Mouse (Mus musculus) stomach, postnatal 0 days (tissue): Measurements from ENCODE around the gene Dupd1. TPM values are rescaled to one million over a fixed set of nuclear protein-coding genes. Genes with fewer than 3 reads are reported as not detected.

ENCODE experiments used
- ATAC-seq: fragments of 200-750 bp; cut with Nextera tagmentation; 2 replicates; pipeline ENCODE4 v1.8.0; 2017; ENCODE audit not compliant: low FRiP score, low TSS enrichment
- DNase-seq: peaks from one replicate; pipeline ENCODE4 v3.0.0-alpha.2; 2016; ENCODE audit warnings: low spot score
- H3K27ac ChIP-seq: fragments of 300-500 bp; sonication (generic); replicated peaks from 2 replicates; pipeline ENCODE4 v1.5.1; 2014; ENCODE audit warnings: mild to moderate bottlenecking, control low read depth
- H3K27me3 ChIP-seq: fragments of 300-500 bp; sonication (generic); 2 replicates; pipeline ENCODE4 v1.6.1; 2014; ENCODE audit warnings: low read length; ENCODE audit not compliant: control insufficient read depth, insufficient read depth
- H3K36me3 ChIP-seq: fragments of 300-500 bp; sonication (generic); 2 replicates; pipeline ENCODE4 v1.6.1; 2014; ENCODE audit warnings: low read length, mixed read lengths; ENCODE audit not compliant: control insufficient read depth, insufficient read depth
- H3K4me1 ChIP-seq: fragments of 300-500 bp; sonication (generic); replicated peaks from 2 replicates; pipeline ENCODE4 v1.6.1; 2014; ENCODE audit warnings: antibody characterized with exemption; ENCODE audit not compliant: control insufficient read depth, insufficient read depth
- H3K4me2 ChIP-seq: fragments of 300-500 bp; sonication (generic); replicated peaks from 2 replicates; pipeline ENCODE4 v1.6.1; 2014; ENCODE audit warnings: low read depth, mild to moderate bottlenecking, control low read depth, moderate library complexity
- H3K4me3 ChIP-seq: fragments of 300-500 bp; sonication (generic); 2 replicates; pipeline ENCODE4 v1.5.1; 2014; ENCODE audit warnings: low read depth, low read length, control low read depth
- H3K9ac ChIP-seq: fragments of 300-500 bp; sonication (generic); 2 replicates; pipeline ENCODE4 v1.6.1; 2014; ENCODE audit warnings: mild to moderate bottlenecking, low read length, control low read depth, mixed read lengths
- H3K9me3 ChIP-seq: fragments of 300-500 bp; sonication (generic); 2 replicates; pipeline ENCODE4 v1.6.1; 2016; ENCODE audit warnings: low read length; ENCODE audit not compliant: control insufficient read depth
- CTCF ChIP-seq: IDR thresholded peaks from 2 replicates; pipeline ENCODE4 v1.5.1; 2016; ENCODE audit warnings: antibody characterized with exemption, low read depth, mild to moderate bottlenecking, moderate library complexity
- EP300 ChIP-seq: optimal IDR thresholded peaks from 2 replicates; pipeline ENCODE3; 2016; ENCODE audit warnings: antibody characterized with exemption
- WGBS: fragments of 180-500 bp; shearing (Covaris S2); extraction: QIAGEN DNeasy Blood & Tissue Kit; methylation state at CpG from one replicate; pipeline ENCODE4 v1.1.7; 2014; 5-methylcytosine and 5-hydroxymethylcytosine counted together
- polyA plus RNA-seq: library from polyadenylated mRNA; unstranded; fragments of >200 nt; fragmentation: Nextera tagmentation; extraction: Ambion mirVana; gene quantifications from 2 replicates; pipeline ENCODE4 v1.2.1, GENCODE M21; 2015

Dupd1 gene
- polyA plus RNA-seq, 1 experiment from 2014 or later = not detected

DNA sequence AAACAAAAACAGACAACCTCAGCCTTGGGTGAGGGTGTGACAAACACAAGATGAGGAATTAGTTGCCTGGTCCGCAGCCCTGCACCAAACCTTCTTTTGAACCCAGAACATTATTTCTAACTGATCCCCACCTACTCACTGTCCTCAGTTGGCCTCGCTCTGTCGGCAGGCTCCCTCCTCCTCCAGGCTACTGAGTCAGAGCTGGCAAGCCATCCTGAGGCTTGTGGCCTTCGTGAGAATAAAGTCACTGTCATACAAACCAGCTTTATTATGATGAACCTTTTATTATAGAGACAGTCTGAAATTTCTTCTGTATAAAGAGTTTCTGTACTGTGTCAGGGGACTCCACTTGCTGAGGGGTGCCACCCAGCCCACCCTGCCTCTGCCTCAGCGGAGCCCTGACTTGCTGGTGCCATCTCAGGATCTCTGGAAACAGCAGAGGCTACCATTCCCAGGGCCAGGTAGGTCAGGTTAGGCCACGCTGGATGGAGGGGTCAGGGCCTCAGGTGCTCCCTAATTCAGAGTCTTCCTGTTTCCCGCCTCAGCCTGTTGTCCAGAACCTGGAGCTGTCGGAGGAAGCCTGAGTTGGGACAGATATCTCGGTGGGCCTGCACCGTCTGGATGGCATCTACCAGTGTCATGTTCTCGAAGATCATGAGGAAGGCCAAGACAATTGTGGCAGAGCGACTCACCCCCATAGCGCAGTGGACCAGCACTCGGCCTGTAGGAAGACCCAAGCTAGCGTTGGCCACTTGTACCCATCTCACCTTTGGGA lies 18.9 kb upstream of the Dupd1 start:
- Histone ChIP-seq H3K9ac (no peak overlapping the region), H3K27me3 (no peaks in the 10 kb centered on the region), H3K4me3 (no peak overlapping the region), H3K4me1 (no peaks in the 10 kb centered on the region), H3K4me2 (no peak overlapping the region), H3K36me3 (no peaks in the 10 kb centered on the region), H3K9me3 (no peaks in the 10 kb centered on the region), H3K27ac (no peak overlapping the region)
- no peak for ATAC-seq
- TF ChIP-seq CTCF = no peak
- no peak for TF ChIP-seq EP300
- no peak for DNase-seq
- WGBS = 87% methylated on average over 15 of the region's 15 CpGs

DNA sequence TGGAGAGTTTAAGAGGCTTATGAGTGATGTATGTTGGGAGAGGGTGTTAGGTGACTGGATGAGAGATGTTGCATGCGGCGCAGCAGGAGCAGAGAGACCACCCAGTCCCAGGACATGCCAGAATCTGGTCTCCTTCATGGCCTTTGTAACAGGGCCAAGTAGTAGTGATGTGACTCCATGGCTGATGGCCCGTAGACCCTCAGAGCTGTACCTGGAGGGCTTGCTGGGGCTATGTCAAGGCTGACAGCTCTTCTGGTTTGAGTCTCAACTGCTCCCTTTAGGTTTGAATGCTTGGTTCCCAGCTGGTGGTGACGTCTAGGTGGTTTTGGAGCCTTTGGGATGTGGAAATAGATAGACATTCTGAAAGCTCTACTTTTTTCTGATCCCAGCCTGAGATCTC lies 15.6 kb upstream of the Dupd1 start:
- no peak for TF ChIP-seq EP300
- TF ChIP-seq CTCF = no peak
- no peak for DNase-seq
- H3K4me1 ChIP-seq = no peaks in the 10 kb centered on the region
- ATAC-seq = no peak
- no peak overlapping the region for H3K4me3 ChIP-seq
- no peak overlapping the region for H3K9ac ChIP-seq
- no peak overlapping the region for H3K27ac ChIP-seq
- H3K4me2 ChIP-seq = no peak overlapping the region
- H3K9me3 ChIP-seq = no peaks in the 10 kb centered on the region
- H3K27me3 ChIP-seq = no peaks in the 10 kb centered on the region
- no peaks in the 10 kb centered on the region for H3K36me3 ChIP-seq
- WGBS = 87% methylated on average over 4 of the region's 4 CpGs

DNA sequence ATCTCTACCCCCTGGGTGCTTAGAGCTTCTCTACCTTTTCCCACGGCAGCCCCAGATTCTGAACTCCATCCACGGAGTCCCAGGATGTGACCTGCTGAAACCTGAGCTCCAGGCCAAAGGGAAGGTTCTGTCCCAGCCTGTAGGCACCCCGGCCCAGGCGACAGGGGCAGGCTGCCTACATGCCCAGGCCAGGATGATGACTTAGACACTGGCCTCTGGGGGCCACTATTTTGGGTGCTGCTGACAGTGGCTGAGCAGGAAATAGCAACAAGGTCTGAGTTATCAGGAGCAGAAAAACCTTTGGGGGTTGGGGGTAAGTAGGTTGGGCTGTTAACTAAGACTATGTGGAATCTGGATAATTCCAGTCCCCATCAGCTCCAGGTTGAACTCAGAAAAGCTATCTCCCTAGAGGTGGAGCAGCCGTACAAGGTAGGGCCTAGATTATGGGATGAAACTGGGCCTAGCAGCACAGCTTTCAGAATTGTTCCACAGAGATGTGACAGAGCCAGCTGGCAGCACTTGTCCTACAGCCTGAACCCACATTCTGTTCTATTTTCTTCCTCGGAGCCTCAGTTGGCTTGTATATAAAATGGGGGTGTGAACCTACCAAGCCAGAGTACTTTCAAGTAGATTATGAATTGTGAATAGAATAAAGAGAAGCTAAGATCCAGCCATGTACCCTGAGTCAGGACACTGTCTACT lies 14.8 kb upstream of the Dupd1 start:
- Histone ChIP-seq H3K27ac (no peak overlapping the region), H3K36me3 (no peaks in the 10 kb centered on the region), H3K4me1 (no peaks in the 10 kb centered on the region), H3K4me2 (no peak overlapping the region), H3K4me3 (no peak overlapping the region), H3K9me3 (no peaks in the 10 kb centered on the region), H3K27me3 (no peaks in the 10 kb centered on the region), H3K9ac (no peak overlapping the region)
- TF ChIP-seq CTCF (no peak), EP300 (no peak)
- WGBS = 68% methylated on average over 6 of the region's 6 CpGs
- ATAC-seq (no peak), DNase-seq (no peak)

DNA sequence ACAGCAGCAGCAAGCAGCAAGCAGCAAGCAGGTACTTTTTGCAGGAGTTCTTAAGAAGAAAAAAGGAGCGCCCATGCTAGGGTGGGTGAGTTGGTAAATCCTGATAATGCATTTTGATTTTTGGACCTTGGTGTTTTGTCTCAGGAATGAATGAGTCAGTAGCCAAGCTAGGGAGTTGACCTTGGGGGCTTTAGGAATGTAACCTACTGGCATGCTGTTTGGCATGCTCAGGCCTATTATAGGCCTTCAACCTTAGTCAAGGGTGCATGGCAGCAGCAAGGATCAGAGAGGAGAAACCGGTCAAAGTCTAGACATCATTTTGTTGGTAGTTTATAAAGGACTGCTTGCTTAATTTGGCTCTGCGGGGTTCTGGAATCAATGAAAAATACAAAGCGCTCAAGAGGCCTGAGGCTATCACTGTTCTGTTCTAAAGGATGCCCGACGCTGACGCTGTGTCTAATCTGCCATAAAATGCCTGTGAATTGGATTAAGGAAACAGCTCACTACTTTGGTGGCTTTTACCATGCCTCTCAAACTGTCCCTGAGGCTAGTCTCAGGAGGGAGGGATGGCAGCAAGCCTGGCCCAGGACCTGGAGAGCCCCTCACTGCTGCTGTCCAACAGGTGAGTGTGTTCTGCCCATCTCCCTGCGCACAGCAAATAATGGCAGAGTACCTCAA lies 7.8 kb upstream of the Dupd1 start:
- no peak for TF ChIP-seq EP300
- TF ChIP-seq CTCF = no peak
- ATAC-seq = no peak
- no peak overlapping the region for H3K27ac ChIP-seq
- H3K9ac ChIP-seq = no peak overlapping the region
- H3K4me3 ChIP-seq = no peak overlapping the region
- H3K4me2 ChIP-seq = no peak overlapping the region
- H3K4me1 ChIP-seq = no peaks in the 10 kb centered on the region
- no peak for DNase-seq
- H3K9me3 ChIP-seq = no peaks in the 10 kb centered on the region
- 89% methylated on average over 8 of the region's 8 CpGs for WGBS
- no peaks in the 10 kb centered on the region for H3K36me3 ChIP-seq
- H3K27me3 ChIP-seq = no peaks in the 10 kb centered on the region

DNA sequence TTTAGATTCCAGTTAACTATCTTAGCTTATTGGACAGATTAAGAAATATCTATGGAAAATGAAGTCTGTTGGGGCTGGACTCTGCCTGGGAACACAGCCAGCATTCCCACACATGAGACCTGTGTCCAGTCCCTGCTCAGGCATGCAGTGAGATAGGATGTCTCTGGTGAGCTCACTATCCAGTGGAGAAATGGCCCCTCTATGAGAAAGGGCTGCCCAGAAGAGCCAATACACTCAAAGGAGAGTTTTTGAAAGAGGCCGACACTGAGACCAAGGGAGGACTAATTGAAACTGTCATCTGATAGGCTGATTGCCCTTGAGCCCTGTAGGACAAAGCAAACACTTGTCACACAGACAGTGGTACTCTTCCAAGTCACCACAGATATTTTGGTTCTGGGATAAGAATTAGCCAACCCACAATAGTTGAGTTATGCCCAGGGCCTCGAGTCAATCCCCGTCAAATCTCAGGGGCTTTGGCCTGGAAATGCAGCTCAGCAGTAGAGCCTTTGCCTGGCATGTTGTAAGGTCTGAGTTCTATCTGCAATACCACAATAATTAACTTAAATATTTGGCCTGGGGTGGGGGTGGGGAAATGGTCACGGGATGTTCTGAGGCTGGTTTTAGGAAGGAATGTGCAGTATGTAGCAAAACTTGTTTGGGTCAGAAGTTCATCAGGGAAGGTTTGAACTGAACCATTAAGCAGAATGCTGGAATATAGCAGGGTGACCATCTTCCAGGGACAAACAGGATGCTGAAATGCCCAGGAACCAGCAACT lies 6.2 kb upstream of the Dupd1 start:
- no peak for TF ChIP-seq CTCF
- no peak for TF ChIP-seq EP300
- Histone ChIP-seq H3K4me3 (no peak overlapping the region), H3K9me3 (no peaks in the 10 kb centered on the region), H3K36me3 (no peaks in the 10 kb centered on the region), H3K27me3 (no peaks in the 10 kb centered on the region), H3K4me2 (no peak overlapping the region), H3K4me1 (no peaks in the 10 kb centered on the region), H3K9ac (no peak overlapping the region), H3K27ac (no peak overlapping the region)
- WGBS = 76% methylated on average over 4 of the region's 4 CpGs
- ATAC-seq (no peak), DNase-seq (no peak)
